Mouse (Mus musculus): ENCODE results near the gene Gmppa. TPM values are rescaled to one million over a fixed set of nuclear protein-coding genes. Genes with fewer than 3 reads are reported as not detected.
A peak's percentile ranks its signal among the peaks of the same experiment; 100 is the strongest.

Gmppa gene
- polyA plus RNA-seq, 1 experiment: 12.7 TPM

DNA sequence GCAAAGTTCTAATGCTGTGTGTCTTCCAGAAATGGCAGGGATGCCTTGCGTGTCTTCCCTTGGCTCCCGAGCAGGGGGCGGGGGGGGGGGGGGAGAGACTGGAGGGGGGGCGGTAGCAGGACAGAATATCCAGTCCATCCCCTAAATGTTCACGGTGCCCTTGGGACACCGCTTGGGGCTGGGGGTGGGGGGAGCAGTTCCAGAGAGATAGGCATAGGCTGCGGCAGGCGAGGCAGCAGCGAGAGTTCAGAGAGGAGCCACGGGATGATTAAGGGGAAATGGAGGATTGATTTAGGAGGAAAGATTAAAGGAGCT lies 21.9 kb downstream of the Gmppa start:
- Histone ChIP-seq H3K4me1 (ENCODE audit: control insufficient read depth) (peaks cover 40% of the 10 kb centered on the region), H3K9me3 (ENCODE audit: control insufficient read depth, low read length) (peaks cover 3% of the 10 kb centered on the region; the same call in 1 of the 2 replicates), H3K4me3 (replicated peaks) (no peak overlapping the region), H3K27me3 (ENCODE audit: control insufficient read depth) (peaks cover 88% of the 10 kb centered on the region), H3K36me3 (ENCODE audit: control insufficient read depth) (no peaks in the 10 kb centered on the region; the same call in 1 of the 2 replicates)
- TF ChIP-seq GATA1 (IDR thresholded peaks at IDR 0.05; ENCODE audit: low read length): no peak
- TF ChIP-seq TAL1 (IDR thresholded peaks at IDR 0.05; ENCODE audit: low read length): no peak

DNA sequence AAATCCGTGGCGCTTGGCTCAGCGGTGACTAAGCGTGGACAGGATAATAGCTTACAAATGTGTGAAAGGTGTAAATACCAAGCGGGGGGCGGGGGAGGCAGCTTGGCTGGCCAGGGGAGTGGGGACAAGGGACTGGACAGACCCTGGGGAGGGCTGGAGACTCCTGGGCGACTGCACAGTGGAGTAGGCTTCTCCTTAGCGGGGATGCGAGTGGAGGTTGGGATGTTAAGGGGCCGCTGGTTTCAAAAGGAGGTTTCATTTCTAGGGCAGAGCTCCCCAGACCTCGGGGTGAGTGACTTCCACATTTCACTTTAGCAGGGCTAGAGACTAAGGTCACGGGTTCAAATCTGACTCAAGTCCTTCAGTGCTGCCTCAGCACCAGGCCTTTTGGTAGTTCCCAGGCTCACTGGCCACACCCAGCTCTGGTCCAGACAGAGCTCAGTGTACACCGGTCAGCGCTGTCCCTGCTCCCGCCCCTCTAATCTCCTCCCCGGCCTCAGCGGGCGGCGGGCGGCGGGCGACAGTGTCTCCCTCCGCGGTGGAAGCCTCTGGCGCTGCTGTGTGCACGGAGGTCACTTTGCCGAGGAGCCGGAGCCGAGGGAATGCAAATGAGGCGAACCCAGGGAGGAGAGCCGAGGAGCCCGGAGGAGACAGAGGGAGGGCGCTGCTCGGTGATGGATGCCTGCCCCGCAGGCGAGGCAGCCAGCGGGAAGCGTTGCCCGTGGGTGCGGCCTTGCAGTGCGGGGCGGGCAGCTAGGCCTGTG lies 22.5 kb downstream of the Gmppa start:
- H3K4me1 ChIP-seq (ENCODE audit: control insufficient read depth): peaks cover 46% of the 10 kb centered on the region
- TF ChIP-seq TAL1 (IDR thresholded peaks at IDR 0.05; ENCODE audit: low read length) (no peak), GATA1 (IDR thresholded peaks at IDR 0.05; ENCODE audit: low read length) (no peak)

DNA sequence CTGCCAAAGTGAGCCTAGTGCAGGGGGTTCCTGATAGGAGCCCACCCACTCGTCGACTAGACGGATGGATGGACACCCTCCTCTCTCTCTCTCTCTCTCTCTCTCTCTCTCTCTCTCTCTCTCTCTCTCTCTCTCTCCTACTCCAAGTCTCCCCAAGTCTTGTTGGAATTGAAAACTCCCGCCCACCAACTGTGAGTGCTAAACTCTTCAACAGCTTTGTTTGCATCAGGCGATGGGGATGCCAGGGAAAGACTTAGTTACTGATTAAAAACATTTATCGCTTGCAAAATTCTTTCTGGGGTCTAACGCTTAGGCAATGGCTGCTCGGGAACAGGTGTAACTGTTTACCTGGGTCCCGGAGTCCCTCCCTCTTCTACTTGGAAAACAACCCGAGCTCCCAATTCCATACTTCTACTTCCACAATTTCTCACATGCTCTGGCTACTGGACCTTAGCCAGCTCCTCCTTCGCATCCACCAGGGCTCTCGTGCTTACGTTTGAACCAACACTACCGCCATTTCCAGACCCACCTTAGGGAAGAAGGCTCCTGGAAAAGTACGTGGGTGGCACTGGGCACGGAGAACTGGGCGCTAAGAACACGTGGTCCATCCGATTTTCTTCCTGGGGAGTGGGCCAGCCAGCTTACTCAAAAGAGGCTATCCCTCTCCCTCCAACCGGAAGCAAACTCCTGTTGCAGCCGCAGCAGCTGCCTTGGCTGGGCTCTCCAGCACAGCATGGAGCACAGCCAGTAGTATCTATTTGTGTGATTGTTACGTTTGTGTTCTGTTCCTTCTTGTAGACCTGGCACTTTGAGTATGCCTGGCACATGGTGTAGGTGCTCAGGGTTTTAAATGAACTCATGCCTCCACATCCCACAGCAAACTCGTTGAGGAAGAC lies 23.3 kb downstream of the Gmppa start:
- peaks cover 54% of the 10 kb centered on the region for H3K4me1 ChIP-seq (ENCODE audit: control insufficient read depth)
- TF ChIP-seq GATA1 (IDR thresholded peaks at IDR 0.05; ENCODE audit: low read length) (no peak), TAL1 (IDR thresholded peaks at IDR 0.05; ENCODE audit: low read length) (no peak)
- no peaks in the 10 kb centered on the region; the same call in 1 of the 2 replicates for H3K36me3 ChIP-seq (ENCODE audit: control insufficient read depth)
- peak overlapping the region; percentile 23 for H3K4me3 ChIP-seq (replicated peaks)
- peaks cover 3% of the 10 kb centered on the region; the same call in 1 of the 2 replicates for H3K9me3 ChIP-seq (ENCODE audit: control insufficient read depth, low read length)
- peaks cover 74% of the 10 kb centered on the region for H3K27me3 ChIP-seq (ENCODE audit: control insufficient read depth)

More for the DNA sequence above, 22.5 kb downstream of the Gmppa start:
- Histone ChIP-seq H3K36me3 (ENCODE audit: control insufficient read depth) (no peaks in the 10 kb centered on the region; the same call in 1 of the 2 replicates), H3K9me3 (ENCODE audit: control insufficient read depth, low read length) (peaks cover 3% of the 10 kb centered on the region; the same call in 1 of the 2 replicates), H3K27me3 (ENCODE audit: control insufficient read depth) (peaks cover 83% of the 10 kb centered on the region), H3K4me3 (replicated peaks) (peak overlapping the region; percentile 23)

DNA sequence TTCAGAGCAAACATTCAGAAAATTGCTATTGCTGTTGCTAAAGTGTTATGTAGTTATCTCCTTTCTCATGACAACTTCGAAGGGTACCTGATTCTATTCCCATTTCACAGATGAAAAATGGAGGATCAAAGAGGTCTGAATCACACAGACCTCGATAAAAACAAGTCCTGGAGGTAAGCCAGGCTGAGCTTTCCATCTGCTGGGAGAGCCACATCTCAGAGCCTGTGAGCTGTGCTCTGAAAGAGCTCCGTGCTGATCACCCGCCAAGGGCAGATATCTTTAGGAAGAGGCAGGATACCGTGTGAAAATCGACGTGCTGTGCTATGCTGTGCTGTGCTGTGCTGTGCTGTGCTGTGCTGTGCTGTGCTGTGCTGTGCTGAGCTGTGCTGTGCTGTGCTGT lies 24.6 kb downstream of the Gmppa start:
- Histone ChIP-seq H3K36me3 (ENCODE audit: control insufficient read depth) (no peaks in the 10 kb centered on the region; the same call in 1 of the 2 replicates), H3K9me3 (ENCODE audit: control insufficient read depth, low read length) (peaks cover 3% of the 10 kb centered on the region; the same call in 1 of the 2 replicates), H3K4me1 (ENCODE audit: control insufficient read depth) (peaks cover 67% of the 10 kb centered on the region), H3K4me3 (replicated peaks) (no peak overlapping the region), H3K27me3 (ENCODE audit: control insufficient read depth) (peaks cover 65% of the 10 kb centered on the region)
- TF ChIP-seq TAL1 (IDR thresholded peaks at IDR 0.05; ENCODE audit: low read length) (no peak), GATA1 (IDR thresholded peaks at IDR 0.05; ENCODE audit: low read length) (no peak)

DNA sequence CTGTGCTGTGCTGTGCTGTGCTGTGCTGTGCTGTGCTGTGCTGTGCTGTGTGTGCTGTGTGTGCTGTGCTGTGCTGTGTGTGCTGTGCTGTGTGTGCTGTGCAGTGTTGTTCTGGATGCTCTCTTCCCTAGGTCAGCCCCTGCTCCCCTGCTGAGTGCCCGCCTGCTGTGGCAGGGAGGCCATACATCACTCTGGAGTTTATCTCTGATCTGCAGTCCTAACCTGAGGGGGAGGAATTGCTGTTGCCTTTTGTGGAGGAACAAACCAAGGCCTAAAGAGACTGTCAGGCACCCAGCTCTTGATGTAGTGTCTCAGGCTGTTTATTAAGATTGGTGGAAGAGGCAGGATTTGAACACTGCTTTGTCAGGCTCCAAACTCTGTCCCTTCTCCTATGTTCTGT lies 26.9 kb downstream of the Gmppa start:
- peaks cover 64% of the 10 kb centered on the region for H3K4me1 ChIP-seq (ENCODE audit: control insufficient read depth)
- no peaks in the 10 kb centered on the region; the same call in 1 of the 2 replicates for H3K36me3 ChIP-seq (ENCODE audit: control insufficient read depth)
- peaks cover 56% of the 10 kb centered on the region for H3K27me3 ChIP-seq (ENCODE audit: control insufficient read depth)
- H3K4me3 ChIP-seq (replicated peaks): no peak overlapping the region
- TF ChIP-seq GATA1 (IDR thresholded peaks at IDR 0.05; ENCODE audit: low read length): no peak
- no peak for TF ChIP-seq TAL1 (IDR thresholded peaks at IDR 0.05; ENCODE audit: low read length)
- peaks cover 3% of the 10 kb centered on the region; the same call in 1 of the 2 replicates for H3K9me3 ChIP-seq (ENCODE audit: control insufficient read depth, low read length)

DNA sequence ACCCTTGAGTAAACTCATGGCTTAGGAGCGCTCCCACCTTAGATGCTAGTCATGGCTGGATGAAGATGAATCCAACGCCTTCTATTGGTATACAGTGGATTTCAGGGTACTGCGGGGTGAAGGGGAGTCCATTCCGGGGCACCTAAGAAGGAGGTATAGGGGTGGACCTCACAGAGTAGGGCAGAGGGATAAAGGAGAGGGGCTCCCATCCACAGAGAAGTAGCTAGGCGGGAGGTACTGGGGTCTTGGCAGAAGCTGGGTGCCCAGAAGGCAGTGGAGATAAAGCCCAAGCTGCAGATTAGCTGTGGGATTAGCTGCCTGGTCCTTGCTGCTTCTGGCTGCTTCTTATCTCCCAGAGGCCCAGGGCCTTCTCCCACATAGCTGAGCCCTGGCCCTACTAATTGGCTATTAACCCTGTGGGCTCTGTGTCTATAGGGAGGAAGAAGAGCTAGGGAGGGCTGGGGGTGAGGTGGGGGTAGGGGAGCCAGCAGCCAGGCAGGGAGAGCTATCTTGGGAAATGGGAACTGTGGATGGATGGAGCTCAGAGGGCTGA lies 28.0 kb downstream of the Gmppa start:
- Histone ChIP-seq H3K36me3 (ENCODE audit: control insufficient read depth) (no peaks in the 10 kb centered on the region; the same call in 1 of the 2 replicates), H3K4me3 (replicated peaks) (peak overlapping the region; percentile 8), H3K27me3 (ENCODE audit: control insufficient read depth) (peaks cover 50% of the 10 kb centered on the region), H3K4me1 (ENCODE audit: control insufficient read depth) (peaks cover 53% of the 10 kb centered on the region), H3K9me3 (ENCODE audit: control insufficient read depth, low read length) (peaks cover 3% of the 10 kb centered on the region; the same call in 1 of the 2 replicates)
- TF ChIP-seq TAL1 (IDR thresholded peaks at IDR 0.05; ENCODE audit: low read length) (peak; percentile 24; the same call in 1 of the 3 replicates), GATA1 (IDR thresholded peaks at IDR 0.05; ENCODE audit: low read length) (peak; percentile 69)

DNA sequence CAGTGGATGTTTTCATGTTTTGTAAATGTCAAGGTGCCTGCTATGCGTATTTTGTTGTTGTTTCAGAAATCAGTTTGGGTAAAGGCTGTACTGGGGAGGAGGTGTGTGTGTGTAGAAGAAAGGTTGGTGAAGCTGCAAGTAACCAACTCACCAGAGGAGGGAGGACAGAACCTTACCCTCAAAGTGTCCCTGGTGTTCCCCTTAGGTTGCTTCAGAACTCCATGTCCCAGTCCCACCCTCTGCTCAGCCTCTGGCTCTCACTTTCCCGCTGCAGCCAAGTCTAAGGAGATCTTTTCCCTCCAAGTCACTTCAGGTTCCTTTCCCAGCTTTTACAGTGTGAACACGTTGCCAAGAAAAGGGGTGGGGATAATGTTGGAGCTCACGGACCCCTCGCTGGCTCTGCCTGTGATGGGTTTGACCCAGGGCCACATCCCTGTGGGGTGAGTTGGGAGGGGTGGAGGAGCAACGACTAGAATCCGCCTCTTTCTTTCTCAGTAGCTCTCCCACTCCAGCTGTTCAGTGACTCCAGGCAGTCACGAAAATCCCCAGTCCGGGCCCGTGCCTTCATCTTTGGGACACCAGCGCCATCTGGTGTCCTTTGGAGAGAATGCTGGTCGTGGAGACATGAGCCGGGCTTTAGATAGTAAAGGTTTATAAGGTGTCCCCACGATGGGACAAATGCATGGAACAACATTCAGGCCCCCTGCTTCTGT lies 31.6 kb downstream of the Gmppa start:
- no peak for TF ChIP-seq GATA1 (IDR thresholded peaks at IDR 0.05; ENCODE audit: low read length)
- TF ChIP-seq TAL1 (IDR thresholded peaks at IDR 0.05; ENCODE audit: low read length): no peak

DNA sequence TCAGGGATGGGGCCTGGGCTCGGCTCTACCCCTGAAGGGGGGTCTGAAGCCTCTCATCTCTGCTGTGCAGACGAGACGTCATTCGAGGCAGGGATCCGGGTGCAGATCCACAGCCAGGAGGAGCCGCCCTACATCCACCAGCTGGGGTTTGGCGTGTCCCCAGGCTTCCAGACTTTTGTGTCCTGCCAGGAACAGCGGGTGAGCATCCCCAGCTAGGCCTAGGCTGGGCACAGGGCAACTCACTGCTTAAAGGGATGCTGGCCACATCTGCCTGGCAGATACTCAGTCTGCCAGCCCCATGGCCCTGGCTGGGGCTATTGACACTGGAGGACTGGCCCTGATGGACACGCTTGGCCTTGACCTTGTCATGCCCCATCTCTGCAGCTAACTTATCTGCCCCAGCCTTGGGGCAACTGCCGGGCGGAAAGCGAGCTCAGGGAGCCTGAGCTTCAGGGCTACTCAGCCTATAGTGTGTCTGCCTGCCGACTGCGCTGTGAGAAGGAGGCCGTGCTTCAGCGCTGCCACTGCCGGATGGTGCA lies 33.6 kb downstream of the Gmppa start:
- Histone ChIP-seq H3K9me3 (ENCODE audit: control insufficient read depth, low read length) (no peaks in the 10 kb centered on the region), H3K36me3 (ENCODE audit: control insufficient read depth) (peaks cover 3% of the 10 kb centered on the region; the same call in 1 of the 2 replicates), H3K27me3 (ENCODE audit: control insufficient read depth) (peaks cover 36% of the 10 kb centered on the region), H3K4me3 (replicated peaks) (no peak overlapping the region), H3K4me1 (ENCODE audit: control insufficient read depth) (peaks cover 17% of the 10 kb centered on the region)
- TF ChIP-seq TAL1 (IDR thresholded peaks at IDR 0.05; ENCODE audit: low read length) (no peak), GATA1 (IDR thresholded peaks at IDR 0.05; ENCODE audit: low read length) (no peak)

More for the DNA sequence above, 31.6 kb downstream of the Gmppa start:
- Histone ChIP-seq H3K4me3 (replicated peaks) (no peak overlapping the region), H3K27me3 (ENCODE audit: control insufficient read depth) (peaks cover 36% of the 10 kb centered on the region), H3K36me3 (ENCODE audit: control insufficient read depth) (no peaks in the 10 kb centered on the region), H3K4me1 (ENCODE audit: control insufficient read depth) (peaks cover 37% of the 10 kb centered on the region), H3K9me3 (ENCODE audit: control insufficient read depth, low read length) (no peaks in the 10 kb centered on the region)
